Mouse (Mus musculus) retina, embryonic 14.5 days (tissue): ENCODE data around the gene Ccdc88b.
"Not testable (repeated sequence)": the region's sequence is repeated elsewhere in the genome, so short reads cannot be mapped to it uniquely, and the experiment has no call there.

Experiments used
- DNase-seq: peaks from one replicate; pipeline ENCODE4 v3.0.0-alpha.2; 2015; ENCODE audit warnings: low spot score

Ccdc88b gene

DNA sequence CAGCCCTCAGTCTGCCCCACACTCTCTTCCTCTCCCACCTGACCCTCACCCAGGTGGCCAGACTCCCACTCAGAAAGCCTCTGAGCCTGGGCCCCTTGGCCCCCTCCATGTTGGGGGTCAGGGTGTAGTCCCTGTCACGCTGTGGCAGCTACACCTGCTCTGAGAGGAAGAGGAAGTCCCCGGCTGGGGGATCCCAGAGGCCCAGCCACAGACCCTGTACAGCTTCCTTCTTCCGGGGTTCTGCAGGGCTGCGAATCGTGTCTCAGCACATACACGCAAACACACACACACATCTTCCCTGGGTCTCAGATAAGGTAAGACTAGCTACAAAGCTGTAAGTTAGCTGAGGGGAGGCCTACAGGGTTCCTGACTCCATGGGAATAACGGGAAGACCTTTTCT, at the start of gene Ccdc88b:
Ccdc88b (minus strand) TSS at position 181 of the 400 bp plus-strand sequence.
- no peak for DNase-seq

DNA sequence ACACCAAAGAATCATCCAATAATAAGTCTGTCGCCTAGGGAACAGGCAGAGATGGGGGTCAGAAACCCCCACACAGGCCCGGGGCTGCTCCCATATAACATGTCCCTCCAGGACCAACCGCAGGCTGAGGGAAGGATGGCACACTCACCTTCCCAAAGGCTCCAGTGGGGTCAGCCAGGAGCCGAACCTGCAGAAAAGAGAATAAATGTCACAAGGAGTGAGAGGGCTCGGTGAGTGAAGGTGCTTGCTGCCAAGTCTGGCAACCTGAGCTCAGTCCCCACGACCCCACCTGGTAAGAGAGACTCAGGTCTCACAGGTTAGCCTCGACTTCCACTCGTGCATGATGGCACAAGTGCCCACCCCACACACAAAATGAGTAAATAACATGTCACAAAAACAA, 49.1 kb upstream of the Ccdc88b start:
- no peak for DNase-seq

DNA sequence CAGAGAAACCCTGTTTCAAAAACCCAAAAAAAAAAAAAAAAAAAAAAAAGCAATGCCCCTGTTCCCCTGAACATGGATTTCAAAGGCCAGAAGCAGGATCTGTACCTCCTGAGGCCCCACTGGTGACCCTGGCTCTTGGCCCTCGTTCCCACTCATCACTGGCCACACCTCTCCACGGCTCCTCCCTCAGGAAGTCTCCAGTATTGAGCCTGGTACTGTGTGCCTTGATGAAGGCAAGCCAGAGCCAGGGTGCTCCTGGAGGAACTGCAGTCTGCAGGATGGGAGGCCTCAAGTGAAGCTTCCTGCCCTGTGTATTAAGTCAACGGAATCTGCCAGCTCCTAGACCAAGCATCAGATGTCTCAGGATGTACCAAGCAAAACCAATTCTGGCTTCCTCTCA, 48.2 kb upstream of the Ccdc88b start:
- no peak for DNase-seq

DNA sequence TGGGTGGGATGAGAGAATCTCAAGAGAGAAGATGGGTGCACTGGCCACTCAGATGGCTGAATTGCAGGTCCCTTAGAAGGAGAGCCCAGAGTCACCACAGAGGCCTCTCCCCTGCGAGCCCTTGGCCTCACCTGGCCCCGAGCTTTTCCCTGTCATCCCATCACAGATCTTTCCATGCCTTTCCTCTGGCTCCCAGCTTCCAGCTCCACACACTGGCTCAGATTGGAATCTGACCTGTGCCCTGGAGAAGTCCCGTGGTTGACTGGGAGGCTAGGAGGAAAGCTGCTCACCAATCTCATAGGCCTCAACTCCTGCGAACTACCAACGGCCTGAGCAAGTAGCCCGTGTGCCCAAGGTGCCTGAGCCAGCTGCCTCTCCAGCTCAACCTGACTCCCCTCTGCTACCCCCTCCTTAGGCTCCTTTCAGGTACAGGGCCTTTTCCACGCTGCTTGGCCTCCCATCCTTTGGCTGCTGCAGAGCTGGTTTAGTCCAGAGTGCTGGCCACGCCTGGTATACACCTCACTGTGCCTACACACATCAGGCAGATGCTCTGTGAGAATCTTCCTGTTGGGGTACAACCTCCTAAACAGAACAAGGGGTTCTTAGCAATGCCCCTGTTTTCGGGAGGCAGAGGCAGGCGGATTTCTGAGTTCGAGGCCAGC, 47.6 kb upstream of the Ccdc88b start:
- no peak for DNase-seq

DNA sequence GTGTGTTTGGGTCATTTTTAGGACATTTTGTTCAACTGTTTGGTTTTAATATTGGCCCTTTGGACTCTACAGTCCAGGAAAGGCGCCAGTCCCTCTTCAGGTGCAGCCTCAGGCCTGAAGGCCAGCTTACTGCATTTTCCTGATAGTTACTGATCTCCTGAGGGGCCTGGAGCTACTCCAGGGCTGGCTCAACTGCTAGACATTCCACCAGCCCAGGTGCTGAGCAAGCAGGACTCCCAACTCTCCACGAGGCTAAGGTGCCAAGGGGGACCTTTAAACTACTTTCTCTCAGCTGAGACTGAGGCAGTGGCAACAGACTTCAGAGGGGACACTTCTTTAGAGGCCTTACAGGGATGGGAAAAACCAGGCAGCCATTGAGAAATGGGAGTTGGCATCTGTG, 46.8 kb upstream of the Ccdc88b start:
- DNase-seq, result no peak

DNA sequence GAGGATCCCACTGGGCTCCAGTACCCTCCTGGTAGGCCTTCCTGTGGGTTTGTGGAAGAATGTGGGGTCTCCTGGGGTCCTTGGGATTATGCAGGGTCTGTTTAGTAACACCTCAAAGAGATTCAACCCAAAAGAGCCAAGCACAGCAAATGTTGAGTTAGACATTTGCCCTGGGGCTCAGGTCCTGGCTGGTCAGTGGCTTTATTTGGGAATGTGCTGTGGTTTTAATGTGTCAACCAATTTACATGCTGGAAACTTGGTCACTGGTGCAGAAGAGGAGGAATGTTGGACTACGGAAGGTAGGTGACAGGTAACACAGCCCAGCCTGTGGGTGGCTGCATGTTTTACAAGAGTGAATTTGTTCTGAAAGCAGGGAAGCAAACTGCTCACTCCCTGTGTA, 45.0 kb upstream of the Ccdc88b start:
- no peak for DNase-seq

DNA sequence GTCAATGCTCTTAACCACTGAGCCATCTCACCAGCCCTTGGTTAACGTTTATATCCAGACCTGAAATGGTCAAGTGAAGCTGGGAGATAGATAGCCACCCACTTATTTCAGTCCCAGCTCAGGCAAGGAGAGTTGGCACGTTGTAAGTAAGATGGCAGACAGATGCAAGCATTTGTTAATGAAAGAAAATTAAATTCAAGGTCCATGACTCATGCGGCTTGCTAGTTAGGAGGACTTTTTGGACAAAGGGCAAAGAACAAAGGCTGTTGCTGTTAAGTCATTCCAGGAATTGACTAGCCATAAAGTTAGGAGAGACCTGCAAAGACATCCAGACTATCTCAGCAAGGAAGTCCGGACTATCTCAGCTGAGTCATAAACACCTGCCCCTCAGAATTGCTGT, 41.6 kb upstream of the Ccdc88b start:
- DNase-seq, result no peak

DNA sequence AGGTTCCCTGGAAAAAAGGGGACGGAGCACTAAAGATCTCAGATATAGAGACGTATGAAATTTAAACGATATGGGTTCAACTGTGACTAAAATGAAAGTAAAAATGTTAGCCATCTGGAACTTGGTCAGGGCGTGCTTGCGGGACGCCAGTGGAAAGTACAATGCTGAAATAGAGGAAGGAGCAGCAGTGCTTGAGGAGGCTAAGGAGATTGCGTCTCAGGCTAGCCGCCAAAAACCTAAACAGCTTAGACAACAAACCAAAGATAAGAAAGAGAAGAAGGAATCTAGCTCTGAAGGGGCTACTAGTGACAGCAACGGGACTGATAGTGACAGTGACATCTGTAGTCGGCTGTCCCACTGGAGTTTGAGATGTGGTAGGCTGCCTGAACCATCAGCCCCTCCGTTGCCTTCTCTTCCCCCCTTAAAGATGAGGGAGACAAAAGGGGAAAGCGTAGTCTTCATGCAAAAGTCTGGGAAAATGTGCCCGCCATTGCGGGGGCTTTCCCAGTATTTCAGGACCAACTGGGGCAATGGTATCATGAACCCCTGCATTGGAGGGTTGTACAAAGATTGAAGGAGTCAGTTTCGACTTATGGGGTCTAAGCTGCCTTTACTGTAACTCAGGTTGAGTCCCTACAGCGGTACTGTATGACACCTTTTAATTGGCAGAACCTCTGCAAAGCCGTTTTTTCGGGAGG, 37.7 kb upstream of the Ccdc88b start:
- not testable (repeated sequence) for DNase-seq

DNA sequence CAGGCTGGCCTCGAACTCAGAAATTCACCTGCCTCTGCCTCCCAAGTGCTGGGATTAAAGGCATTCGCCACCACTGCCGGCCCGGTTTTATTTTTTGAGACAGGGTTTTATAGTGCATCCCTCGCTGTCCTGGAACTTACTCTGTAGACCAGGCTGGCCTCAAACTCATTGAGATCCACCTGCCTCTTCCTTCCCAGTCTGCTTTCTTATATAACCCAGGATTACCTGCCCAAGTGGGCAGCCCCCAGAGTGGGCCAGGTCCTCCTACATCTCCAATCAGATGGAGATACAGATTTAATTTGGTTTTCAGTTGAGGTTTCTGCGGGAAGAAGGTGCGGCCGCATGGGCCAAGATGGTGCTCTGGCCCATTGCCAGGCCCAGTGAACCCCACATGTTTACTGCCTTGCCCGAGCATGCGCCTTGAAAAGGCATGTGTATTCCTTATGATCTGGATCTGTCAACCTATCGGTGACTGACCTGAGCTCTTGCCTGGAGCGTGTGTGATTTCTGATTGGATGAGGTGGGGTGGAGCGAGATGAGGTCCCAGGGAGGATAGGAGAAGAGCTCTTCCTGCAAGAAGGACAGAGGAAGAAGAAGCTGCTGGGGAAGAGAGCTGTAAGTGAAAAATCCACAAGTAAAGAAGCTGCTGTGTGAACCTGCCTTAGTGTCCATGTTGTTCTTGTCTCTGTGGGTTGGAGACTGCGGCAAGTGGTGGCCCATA, 35.9 kb upstream of the Ccdc88b start:
- DNase-seq, result no peak

DNA sequence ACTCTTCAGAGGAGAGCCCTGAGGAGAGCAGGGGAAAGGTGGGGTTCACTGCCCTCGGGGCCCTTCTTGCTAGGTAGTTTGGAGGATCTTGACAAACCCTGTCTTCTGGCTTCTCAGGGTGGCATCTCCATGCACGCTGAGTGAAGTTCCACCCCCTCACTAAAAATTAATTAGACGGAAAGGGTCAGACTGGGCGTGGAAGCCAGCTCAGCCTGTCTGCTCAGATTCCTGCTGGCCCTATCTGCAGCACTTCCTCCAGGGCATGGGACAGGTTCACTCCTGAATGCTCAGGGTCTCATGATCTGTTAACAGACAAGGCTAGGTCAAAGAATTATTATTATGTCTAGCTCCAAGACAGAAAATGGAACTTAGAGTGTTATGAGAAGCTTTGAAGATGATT, 34.5 kb upstream of the Ccdc88b start:
- no peak for DNase-seq

DNA sequence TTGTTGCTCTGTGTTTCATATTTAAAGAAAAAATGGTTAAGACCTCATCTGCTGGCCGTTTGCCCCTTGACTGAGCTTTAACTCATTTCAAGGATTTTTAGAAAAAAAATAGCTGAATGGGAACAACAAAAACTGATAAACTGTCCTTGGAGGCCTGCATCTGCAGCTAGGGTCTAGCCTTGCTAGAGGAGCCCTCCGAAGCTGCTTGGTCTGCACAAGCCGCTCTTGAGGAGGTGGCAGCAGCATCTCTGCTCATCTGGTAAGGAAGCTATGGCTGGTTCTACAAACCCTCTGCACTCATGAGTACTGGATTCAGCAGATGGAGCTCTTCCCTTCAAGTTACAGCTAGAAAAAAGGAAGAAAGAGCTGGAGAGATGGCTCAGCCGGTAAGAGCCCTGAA, 20.0 kb upstream of the Ccdc88b start:
- DNase-seq, result no peak

DNA sequence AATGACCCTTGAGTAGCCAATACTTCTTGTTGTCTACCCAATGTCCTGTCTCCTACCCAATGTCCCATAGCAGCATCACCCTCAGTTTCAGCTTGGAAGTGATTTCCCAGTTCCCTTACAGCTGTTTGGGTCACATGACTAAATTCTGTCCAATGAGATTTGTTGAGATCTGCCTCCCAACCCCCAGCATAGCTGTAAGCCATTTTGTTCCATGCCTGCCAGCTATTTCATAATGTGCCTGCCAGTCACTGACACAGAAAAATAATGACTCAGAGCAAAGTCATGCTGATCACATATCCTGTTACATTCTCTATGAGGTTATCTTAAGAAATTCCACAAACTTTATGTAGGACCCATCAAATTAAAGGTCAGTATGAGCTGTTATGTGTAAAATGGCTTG, 18.8 kb upstream of the Ccdc88b start:
- no peak for DNase-seq

DNA sequence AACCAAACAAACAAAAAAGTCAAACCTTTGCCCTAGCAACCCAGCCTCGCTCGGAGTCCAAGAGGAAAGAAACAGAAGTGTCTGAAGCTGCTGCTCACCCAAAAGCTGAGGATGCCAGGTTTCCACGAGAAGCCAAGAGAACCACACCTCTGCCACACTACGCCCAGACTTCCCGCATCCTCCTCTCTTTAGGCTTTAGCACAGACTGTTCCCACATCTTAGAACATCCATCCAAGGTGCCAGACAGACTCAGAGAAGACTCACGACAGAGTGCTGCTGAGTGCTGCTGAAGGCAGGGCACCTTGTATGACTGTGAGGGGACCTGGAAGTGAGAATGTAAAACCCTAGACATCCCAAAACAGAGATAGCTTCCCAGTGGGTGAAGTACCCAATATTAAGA, 17.8 kb upstream of the Ccdc88b start:
- no peak for DNase-seq

DNA sequence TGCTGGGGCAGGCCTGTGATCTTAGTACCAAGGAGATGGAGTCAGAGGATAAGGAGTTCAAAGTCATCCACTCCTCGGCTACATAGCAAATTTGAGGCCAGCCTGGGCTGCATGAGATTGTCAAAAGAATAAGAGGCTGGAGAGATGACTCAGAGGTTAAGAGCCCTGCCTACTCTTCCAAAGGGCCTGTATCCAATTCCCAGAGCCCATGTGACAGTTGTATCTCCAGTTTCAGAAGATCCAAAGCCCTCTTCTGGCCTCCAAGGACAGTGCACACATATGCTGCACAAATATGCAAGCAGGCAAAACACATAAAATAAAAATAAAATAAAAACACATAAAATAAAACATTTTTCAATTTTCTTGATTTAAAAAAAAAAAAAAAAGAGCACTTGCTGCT, 16.2 kb upstream of the Ccdc88b start:
- DNase-seq, result no peak

DNA sequence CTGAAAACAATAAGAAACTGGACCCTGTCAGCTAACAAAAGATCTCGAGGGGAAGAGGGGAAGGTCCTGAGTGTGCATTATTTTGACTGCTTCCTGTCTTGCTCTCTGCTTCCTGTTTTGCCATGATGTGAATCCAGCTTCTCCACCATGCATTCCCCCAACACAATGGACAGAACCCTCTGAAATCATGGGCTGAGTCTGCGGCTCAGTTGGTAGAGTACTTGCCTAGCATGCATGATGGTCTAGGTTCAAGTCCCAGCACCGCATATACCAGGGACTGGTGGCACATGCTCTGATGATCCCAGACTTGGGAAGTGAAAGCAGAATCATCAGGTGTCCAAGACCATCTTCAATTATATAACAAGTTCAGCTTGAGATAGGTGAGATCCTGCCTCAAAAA, 14.7 kb upstream of the Ccdc88b start:
- DNase-seq, result no peak

DNA sequence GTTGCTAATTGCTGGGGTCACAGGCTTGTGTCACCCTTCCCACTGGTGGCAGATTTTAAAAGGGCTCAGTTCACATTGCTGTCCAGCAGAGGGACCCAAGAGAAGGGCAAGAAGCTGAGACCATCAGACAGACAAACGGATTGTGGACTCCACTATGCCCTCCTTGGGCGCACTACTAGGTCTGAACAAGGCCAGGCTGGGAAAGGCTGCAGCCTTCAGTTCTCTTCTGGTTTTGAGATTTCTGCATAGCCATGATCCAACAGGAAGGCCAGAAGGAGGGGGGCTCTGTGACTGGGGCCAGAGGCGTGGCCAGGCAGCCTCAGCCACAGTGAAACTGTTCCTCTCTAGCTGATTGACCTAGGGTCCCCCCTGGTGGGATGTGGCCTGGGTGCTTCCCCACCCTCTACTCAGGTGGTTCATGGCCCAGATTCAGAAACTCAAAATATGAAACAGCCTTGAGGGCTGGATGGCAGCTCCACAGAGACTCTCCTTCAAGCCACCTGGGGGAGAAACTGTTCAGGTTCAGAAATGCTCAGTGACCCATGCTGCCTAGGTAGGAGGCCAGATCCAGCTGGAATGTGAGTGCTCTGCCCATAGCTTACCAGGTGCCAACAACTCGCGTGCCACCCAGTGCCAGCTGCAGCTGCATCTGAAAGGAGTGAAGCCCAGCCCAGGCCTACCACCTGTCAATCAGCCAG, 13.7 kb upstream of the Ccdc88b start:
- peak; percentile 48 for DNase-seq

DNA sequence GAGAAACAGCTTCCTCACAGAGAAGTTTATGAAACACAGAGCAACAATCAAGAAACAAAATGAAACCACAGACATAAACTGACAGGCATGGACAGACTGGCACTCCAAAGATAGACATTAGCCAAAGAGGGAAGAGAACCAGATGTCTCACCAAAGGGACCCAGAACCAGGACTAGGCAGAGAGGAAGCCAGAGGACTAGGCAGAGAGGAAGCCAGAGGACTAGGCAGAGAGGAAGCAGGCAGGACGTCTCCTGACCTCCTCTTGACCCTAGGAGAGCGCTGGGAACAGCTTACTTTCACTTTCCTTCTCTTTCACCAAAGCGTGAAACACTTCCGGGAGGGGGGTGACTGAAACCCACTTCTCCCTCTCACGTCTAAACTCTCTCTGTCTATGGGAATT, 11.3 kb upstream of the Ccdc88b start:
- no peak for DNase-seq

DNA sequence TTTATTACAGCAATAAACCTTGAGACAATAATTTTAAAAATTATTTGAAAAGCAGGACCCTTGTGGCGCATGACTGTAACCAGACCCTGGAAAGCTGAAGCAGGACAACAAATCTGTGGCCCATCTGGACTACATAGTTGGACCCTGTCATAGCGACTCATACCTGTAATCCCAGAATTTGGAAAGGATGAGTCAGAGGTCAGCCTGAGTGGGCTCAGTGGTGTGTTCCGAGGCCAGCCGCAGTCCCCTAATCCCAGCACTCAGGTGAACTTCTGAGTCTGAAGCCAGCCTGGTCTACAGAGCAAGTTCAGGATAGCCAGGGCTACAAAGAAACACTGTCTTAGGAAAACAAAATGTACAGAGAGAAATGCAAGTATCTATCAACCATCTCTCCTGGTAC, 3.4 kb upstream of the Ccdc88b start:
- DNase-seq, result no peak

DNA sequence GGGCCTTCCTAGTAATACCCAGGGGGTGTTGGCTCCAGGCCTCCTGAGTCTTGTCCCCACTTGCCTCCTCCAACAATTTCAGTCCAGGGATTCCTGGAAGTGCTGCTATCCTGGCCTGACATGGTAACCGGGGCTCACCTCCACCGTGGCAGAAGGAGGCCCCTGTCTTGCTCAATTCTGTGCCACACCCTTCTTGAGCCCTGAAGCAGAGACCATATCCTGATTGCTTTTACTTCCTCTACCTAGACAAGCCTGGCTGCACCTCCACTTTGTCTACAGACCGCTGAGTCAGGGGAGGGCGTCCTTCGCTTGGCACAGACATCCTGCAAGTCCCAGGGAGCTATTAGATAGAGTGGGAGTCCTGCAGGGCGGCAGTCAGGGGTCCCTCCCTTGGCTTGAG, 2.7 kb upstream of the Ccdc88b start:
- no peak for DNase-seq

DNA sequence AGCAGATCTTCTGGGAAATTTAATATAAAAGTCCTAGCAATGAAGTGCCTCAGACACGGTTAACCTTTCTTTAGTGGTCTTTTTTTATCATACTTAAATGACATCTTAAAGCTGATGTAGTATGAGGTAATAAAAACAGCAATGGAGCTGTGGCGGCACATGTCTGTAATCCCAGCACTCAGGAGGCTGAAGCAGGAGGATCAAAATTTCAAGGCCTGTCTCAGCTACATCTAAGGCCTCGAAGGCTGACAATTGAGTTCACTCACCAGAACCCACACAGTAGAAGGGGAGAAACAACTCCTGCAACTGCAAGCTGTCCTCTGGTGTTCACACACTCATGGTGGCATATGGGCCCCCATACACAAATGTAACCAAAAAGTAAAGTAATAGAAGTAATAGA, 2.0 kb upstream of the Ccdc88b start:
- DNase-seq, result no peak

DNA sequence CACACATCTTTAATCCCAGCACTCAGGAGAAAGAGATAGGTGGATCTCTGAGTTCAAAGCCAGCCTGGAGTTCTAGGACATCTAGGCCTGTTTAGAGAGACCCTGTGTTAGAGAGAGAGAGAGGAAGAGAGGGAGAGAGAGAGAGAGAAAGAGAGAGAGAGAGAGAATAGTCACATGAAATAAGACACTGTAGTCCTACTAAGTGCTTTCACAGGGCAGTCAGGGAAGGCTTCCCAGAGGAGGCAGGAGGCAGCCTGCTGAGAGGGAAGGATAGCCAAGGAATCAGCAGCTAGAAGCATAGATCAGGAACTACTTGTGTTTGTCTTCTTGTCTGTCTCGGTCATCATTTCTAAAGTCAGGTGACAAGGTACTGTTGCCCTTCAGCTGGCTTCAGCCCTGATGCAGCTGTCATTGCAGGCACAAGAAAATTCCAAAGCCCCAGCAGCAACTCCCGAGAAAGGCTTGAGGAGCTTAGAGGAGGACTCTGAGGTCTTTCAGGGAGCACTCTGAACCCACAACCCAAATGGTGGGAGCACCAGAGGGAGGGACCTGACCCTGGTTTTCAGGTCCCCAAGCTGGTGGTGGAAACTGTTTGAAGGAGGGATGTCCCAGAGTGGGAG, 1.1 kb upstream of the Ccdc88b start:
- no peak for DNase-seq

DNA sequence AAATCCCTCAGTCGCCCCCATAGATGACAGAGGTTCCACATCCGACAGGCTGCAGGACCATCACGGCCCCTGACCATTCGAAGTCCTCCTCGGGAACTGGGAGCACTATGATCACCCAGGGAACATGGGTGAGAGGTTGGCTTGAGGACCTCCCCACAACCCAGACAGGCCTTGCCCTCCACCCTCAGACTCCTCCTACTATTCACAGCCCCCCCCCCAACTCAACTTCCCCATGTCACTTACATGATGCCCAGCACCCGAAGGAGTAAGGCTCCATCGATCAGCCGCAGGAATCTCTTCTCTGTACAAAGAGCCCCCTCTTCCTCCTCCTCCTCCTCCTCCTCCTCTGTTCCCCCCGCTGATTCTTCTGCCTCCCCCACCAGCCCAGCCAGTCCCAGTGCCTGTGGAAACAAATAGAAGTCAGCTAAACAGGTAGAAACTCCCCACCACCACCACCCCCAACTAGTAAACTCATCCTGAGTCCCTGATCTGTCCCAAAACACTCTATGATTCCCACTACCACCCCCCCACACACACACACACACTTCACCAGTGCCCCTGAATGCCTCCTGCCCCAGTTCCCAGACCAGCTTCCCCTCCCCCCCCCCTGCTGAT, 513 bp downstream of the Ccdc88b start:
- DNase-seq, result no peak
